Mouse (Mus musculus) left cerebral cortex, postnatal 4 days (tissue): ENCODE measurements around the gene Ncoa4. TPM values are rescaled to one million over a fixed set of nuclear protein-coding genes. Genes with fewer than 3 reads are reported as not detected.
"Not testable (repeated sequence)": the region's sequence is repeated elsewhere in the genome, so short reads cannot be mapped to it uniquely, and the experiment has no call there.

Experiments used
- DNase-seq: peaks from one replicate; pipeline ENCODE4 v3.0.0-alpha.2; 2022
- intact Hi-C: fragments of 180-260 bp; cut with DNase I; formaldehyde crosslinking; loops from one replicate; pipeline ENCODE4 v1.15.1; 2025
- total RNA-seq, 2 experiments: library from RNA; stranded (reverse); gene quantifications; 2 replicates each; pipeline ENCODE4 v1.2.3; 2021

Ncoa4 gene
- total RNA-seq, 2 experiments from 2014 or later, result 99.3 to 99.7 TPM

GRCm38 (mm10) chr14:32192437-32192836, 32.8 kb downstream of the Ncoa4 start:
- intact Hi-C loops, result no loop called here
- peak; percentile 41 for DNase-seq

GRCm38 (mm10) chr14:32193557-32193956, 33.9 kb downstream of the Ncoa4 start:
- intact Hi-C loops, DNase-seq: not testable (repeated sequence)

DNA sequence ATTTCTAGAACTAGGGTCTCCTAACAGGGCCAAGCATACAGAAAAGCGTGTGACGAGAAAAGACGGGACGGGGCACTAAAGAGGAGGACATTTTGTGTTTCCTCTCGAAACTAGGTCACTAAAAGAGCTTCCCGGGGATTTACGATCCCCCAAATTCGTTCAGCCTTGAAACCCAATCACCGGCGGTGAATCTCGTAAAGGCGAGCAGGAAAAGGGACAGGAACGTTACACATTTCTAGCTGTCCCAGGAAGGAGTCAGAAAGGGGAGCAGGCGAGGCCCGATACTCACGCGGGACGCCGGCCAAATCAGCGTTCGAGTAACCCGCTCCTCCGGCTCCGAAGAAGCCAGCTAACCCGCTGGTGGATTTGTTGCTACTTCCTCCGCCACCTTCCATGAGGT, 41.7 kb downstream of the Ncoa4 start:
- no peak for DNase-seq
- intact Hi-C loops, result no loop called here

DNA sequence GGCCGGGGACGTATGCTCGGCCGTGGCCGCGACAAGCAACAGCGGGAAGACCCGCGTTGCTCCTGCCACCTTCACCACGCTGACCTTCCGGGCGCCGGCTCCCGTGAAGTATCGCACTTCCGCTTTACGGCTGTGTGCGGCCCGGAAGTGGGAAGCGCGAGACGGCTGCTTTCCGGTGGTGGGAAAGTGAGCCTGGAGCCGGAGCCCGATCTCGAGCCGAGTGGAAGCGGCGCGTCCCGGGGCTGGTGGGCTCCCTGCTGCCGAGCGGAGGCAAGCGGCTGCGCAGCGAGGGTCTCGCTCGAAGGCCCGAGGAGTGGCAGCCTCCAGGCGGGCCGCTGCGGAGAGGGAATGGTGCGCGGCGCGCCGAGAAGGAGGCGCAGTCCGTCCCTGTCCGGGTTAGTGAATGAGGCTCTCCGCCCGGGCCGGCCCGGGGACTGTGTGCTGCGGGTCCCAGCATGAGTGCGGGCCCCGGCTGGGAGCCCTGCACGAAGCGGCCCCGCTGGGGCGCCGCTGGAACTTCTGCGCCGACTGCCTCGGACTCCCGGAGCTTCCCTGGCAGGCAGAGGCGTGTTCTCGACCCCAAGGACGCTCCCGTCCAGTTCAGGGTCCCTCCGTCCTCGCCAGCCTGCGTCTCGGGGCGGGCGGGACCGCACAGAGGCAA, 42.3 kb downstream of the Ncoa4 start, which contains the start of the genes Timm23 and Parg:
TSS of gene Timm23 (minus strand) at position 108 of the 661 bp plus-strand sequence.
TSS of gene Parg (plus strand) at position 159 of the 661 bp plus-strand sequence.
- intact Hi-C loops, result no loop called here
- peak; percentile 86 for DNase-seq

DNA sequence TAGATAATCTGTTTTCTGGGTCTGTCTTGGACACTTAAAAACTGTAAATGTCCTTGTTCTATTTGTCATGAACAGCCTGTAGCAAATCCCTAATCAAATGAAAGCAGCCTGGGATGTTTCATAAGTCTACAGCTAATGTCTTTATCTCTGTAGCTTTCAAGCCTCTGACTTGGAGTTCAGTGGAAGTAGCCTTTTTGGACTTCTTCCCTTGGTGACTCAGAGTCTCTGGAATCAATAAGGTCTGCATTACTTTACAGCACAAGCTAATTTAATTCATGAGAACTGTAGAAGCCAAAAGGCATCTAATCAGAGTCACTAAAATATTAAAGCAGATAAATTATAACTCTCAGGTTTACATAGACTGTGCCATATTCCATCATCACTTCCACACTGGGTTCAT, 66.9 kb downstream of the Ncoa4 start:
- intact Hi-C loops, result no loop called here
- no peak for DNase-seq

- intact Hi-C loops, result loop anchor here (2.0 kb wide), 1 partner anchor 254 kb away; no protein-coding TSS in a partner anchor
- peak; percentile 54 for DNase-seq
Measured at GRCm38 (mm10) chr14:32228996-32229395, 69.3 kb downstream of the Ncoa4 start.

Other genes starting within 250 kb of the Ncoa4 start
- gene Galnt15, start 130.9 kb upstream of the Ncoa4 start, total RNA-seq, result under 1 TPM; 0.74 to 0.78 TPM
- 10 to 100 TPM; 17.8 to 19.9 TPM for gene Oxnad1, start 74.5 kb upstream of the Ncoa4 start, total RNA-seq
- gene Dph3, start 74.1 kb upstream of the Ncoa4 start, total RNA-seq, result 10 to 100 TPM; 41.4 to 45.5 TPM
- not detected for gene Msmb, start 17.8 kb upstream of the Ncoa4 start, total RNA-seq
- gene Timm23, start 42.0 kb downstream of the Ncoa4 start, total RNA-seq, result 10 to 100 TPM; 58.9 to 81.0 TPM
- 10 to 100 TPM; 42.8 to 44.2 TPM for gene Parg, start 42.1 kb downstream of the Ncoa4 start, total RNA-seq
- 10 to 100 TPM; 35.3 to 40.3 TPM for gene Ogdhl, start 162.2 kb downstream of the Ncoa4 start, total RNA-seq
- not detected for gene 1700024G13Rik, start 228.5 kb downstream of the Ncoa4 start, total RNA-seq